Comparison of ENCODE assay signal across 9 mouse cellular contexts in the genomic region with DNA sequence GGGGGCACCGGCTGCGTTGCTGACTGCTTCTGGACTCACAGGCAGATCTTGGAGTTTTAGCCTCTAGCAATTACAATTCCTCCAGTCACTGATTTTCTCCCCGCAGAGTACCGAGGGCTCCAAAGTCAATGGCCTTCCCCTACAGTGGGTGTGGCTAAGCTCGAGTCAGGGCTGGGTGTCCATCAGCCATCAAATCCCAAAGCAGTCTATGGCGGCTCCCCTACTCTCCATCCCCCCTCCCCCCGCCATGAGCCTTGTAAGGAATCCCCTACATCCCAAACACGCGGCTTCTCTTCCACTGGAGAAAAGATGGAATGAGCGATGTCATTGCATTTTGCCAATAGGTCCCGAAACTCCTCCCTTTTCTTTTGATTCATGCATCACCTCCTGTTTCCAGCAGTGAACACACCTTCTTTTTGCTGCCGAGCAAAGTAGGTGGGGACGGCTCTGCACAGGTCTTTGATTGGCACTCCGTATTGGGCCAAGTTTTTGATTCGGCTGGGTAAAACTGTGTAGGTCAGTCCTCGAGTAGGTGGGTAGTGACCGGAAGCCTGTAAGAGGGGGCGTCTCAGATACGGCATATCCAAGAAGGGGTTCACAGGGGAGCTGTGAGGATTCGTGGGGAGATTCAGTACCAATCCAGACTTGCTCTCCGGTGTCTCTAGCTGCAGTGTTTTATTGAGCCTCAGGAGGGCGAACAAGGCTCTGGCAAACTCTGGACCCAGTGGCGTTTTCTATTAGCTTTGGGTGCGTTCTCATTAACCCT. TPM values are rescaled to one million over a fixed set of nuclear protein-coding genes. Genes with fewer than 3 reads are reported as not detected.
DNase-seq lines count a peak whose midpoint lies in the region; ATAC-seq and TF ChIP-seq lines count a peak whose summit lies in the region.
"Had no signal": no experiment of that assay in that cellular context is flagged by ENCODE, and none has a peak within 500 bp of the region (broad histone marks: within the 10 kb centered on the region; RNA-seq: fewer than 3 reads in every experiment).

No protein-coding gene starts in this region.

- ATAC-seq in forebrain, embryonic 13.5 days: peak; percentile 53; the same call in 1 of the 2 replicates
- ATAC-seq in kidney, postnatal 0 days (replicated peaks; ENCODE audit: low FRiP score, low read depth): no peak
- 0 out of 2 replicates have a peak, but pooled peaks have one; percentile 37 for ATAC-seq in stomach, embryonic 16.5 days (ENCODE audit: insufficient read depth, low FRiP score)
- no peak for ATAC-seq in erythroid progenitor cell, adult 5-6 weeks (replicated peaks; ENCODE audit: low FRiP score, poor library complexity, severe bottlenecking)

- no peak overlapping the region for H3K4me3 ChIP-seq in kidney, adult 2 months (ENCODE audit: insufficient read depth, low read depth, low read length)
- peak overlapping the region; percentile 29 for H3K4me3 ChIP-seq in forebrain, embryonic 13.5 days
- peak overlapping the region; percentile 17; the same call in 1 of the 2 replicates for H3K4me3 ChIP-seq in kidney, postnatal 0 days (replicated peaks; ENCODE audit: low read depth, low read length)
- H3K4me3 ChIP-seq in stomach, embryonic 16.5 days (replicated peaks; ENCODE audit: low read length): peak overlapping the region; percentile 40

- no peaks in the 10 kb centered on the region for H3K36me3 ChIP-seq in kidney, adult 2 months (ENCODE audit: control insufficient read depth, insufficient read depth, low read length)
- H3K36me3 ChIP-seq in forebrain, embryonic 13.5 days (ENCODE audit: poor library complexity, severe bottlenecking): no peaks in the 10 kb centered on the region
- H3K36me3 ChIP-seq in kidney, postnatal 0 days (ENCODE audit: insufficient read depth, low read length): no peaks in the 10 kb centered on the region
- H3K36me3 ChIP-seq in stomach, embryonic 16.5 days (ENCODE audit: control insufficient read depth, insufficient read depth, low read length): no peaks in the 10 kb centered on the region

- no peak overlapping the region for H3K27ac ChIP-seq in kidney, adult 2 months (ENCODE audit: insufficient read depth, low read depth, low read length)
- no peak overlapping the region for H3K27ac ChIP-seq in forebrain, embryonic 13.5 days
- no peak overlapping the region for H3K27ac ChIP-seq in kidney, postnatal 0 days
- no peak overlapping the region for H3K27ac ChIP-seq in stomach, embryonic 16.5 days (ENCODE audit: low read length)

- TF ChIP-seq POLR2A in kidney, adult 2 months (IDR thresholded peaks at IDR 0.05; ENCODE audit: low read depth, low read length): no peak

- peak; percentile 47 for TF ChIP-seq CTCF in kidney, adult 2 months (conservative IDR thresholded peaks at IDR 0.05; ENCODE audit: insufficient read depth, insufficient read length, low read depth, low read length)
- TF ChIP-seq CTCF in kidney, postnatal 0 days (IDR thresholded peaks at IDR 0.05; ENCODE audit: low read depth): peak; percentile 58

- no peaks in the 10 kb centered on the region for H3K9me3 ChIP-seq in forebrain, embryonic 13.5 days (replicated peaks)
- H3K9me3 ChIP-seq in kidney, postnatal 0 days (replicated peaks; ENCODE audit: low read length): no peaks in the 10 kb centered on the region
- H3K9me3 ChIP-seq in stomach, embryonic 16.5 days (replicated peaks; ENCODE audit: control insufficient read depth, low read length): no peaks in the 10 kb centered on the region

- H3K27me3 ChIP-seq in kidney, adult 2 months (replicated peaks; ENCODE audit: control insufficient read depth, insufficient read depth, low read length): no peaks in the 10 kb centered on the region; the same call in 1 of the 2 replicates
- H3K27me3 ChIP-seq in forebrain, embryonic 13.5 days: peaks cover 20% of the 10 kb centered on the region
- no peaks in the 10 kb centered on the region for H3K27me3 ChIP-seq in kidney, postnatal 0 days (ENCODE audit: insufficient read depth, low read length)
- H3K27me3 ChIP-seq in stomach, embryonic 16.5 days (ENCODE audit: control insufficient read depth, insufficient read depth, low read length): 0 out of 2 replicates have a peak, but pooled peaks cover 4% of the 10 kb centered on the region

- H3K4me2 ChIP-seq in forebrain, embryonic 13.5 days: peak overlapping the region; percentile 59
- H3K4me2 ChIP-seq in kidney, postnatal 0 days (ENCODE audit: low read length): peak overlapping the region; percentile 52
- peak overlapping the region; percentile 60 for H3K4me2 ChIP-seq in stomach, embryonic 16.5 days (ENCODE audit: low read depth, low read length)

- H3K9ac ChIP-seq in forebrain, embryonic 13.5 days: peak overlapping the region; percentile 31; the same call in 1 of the 2 replicates
- 0 out of 2 replicates have a peak overlapping the region, but pooled peaks have one; percentile 0 for H3K9ac ChIP-seq in kidney, postnatal 0 days (ENCODE audit: low read depth, low read length)
- peak overlapping the region; percentile 56 for H3K9ac ChIP-seq in stomach, embryonic 16.5 days (ENCODE audit: low read length)

- DNase-seq in kidney, adult 2 months: peak; percentile 19
- no peak for DNase-seq in kidney, adult 9 months
- peak; percentile 32 for DNase-seq in NIH3T3 (ENCODE audit: low read depth)
- DNase-seq in kidney, postnatal 0 days (ENCODE audit: low spot score): peak; percentile 69
- peak; percentile 61 for DNase-seq in lung, postnatal 36 days

- no peaks in the 10 kb centered on the region for H3K4me1 ChIP-seq in kidney, adult 2 months (ENCODE audit: control insufficient read depth, insufficient read depth, low read length)
- H3K4me1 ChIP-seq in forebrain, embryonic 13.5 days: peaks cover 4% of the 10 kb centered on the region; the same call in 1 of the 2 replicates
- H3K4me1 ChIP-seq in kidney, postnatal 0 days (replicated peaks; ENCODE audit: insufficient read depth, low read length): no peaks in the 10 kb centered on the region
- 0 out of 2 replicates have a peak, but pooled peaks cover 7% of the 10 kb centered on the region for H3K4me1 ChIP-seq in stomach, embryonic 16.5 days (ENCODE audit: control insufficient read depth, insufficient read depth, low read length)

- 14% methylated on average over 24 of the region's 24 CpGs for whole genome bisulfite sequencing in kidney, adult 2 months
- WGBS in forebrain, embryonic 13.5 days: 5% methylated on average over 24 of the region's 24 CpGs
- 11% methylated on average over 24 of the region's 24 CpGs for WGBS in kidney, postnatal 0 days
- 11% methylated on average over 24 of the region's 24 CpGs for WGBS in stomach, embryonic 16.5 days

RNA-seq across cellular contexts. Expression of a gene that starts 4.6 kb away (rescaled TPM):
- polyA plus RNA-seq in kidney, adult 2 months (2012; rRNA removed): 0.58 and 1.5 TPM in 2 replicates
- polyA plus RNA-seq in forebrain, embryonic 13.5 days (2015; fragmentation: Nextera tagmentation; extraction: Ambion mirVana): not detected in 2 replicates
- polyA plus RNA-seq in kidney, postnatal 0 days (2015; fragmentation: Nextera tagmentation; extraction: Ambion mirVana): 0.70 and 1.0 TPM in 2 replicates
- 8.3 and 14.5 TPM in 2 replicates for polyA plus RNA-seq in stomach, embryonic 16.5 days (2015; fragmentation: Nextera tagmentation; extraction: Ambion mirVana)
- not detected in 2 replicates for total RNA-seq in erythroid progenitor cell, adult 5-6 weeks (2015; ENCODE audit: low replicate concordance)
- not detected in 2 replicates for total RNA-seq in erythroid progenitor cell, adult 5-6 weeks (2017; ENCODE audit: low replicate concordance)

RNA-seq across cellular contexts. Expression of a gene that starts 11.0 kb away (rescaled TPM):
- polyA plus RNA-seq in kidney, adult 2 months (2012; rRNA removed): not detected in 2 replicates
- not detected in 2 replicates for polyA plus RNA-seq in forebrain, embryonic 13.5 days (2015; fragmentation: Nextera tagmentation; extraction: Ambion mirVana)
- not detected in 2 replicates for polyA plus RNA-seq in kidney, postnatal 0 days (2015; fragmentation: Nextera tagmentation; extraction: Ambion mirVana)
- polyA plus RNA-seq in stomach, embryonic 16.5 days (2015; fragmentation: Nextera tagmentation; extraction: Ambion mirVana): 9.3 and 29.6 TPM in 2 replicates
- not detected in 2 replicates for total RNA-seq in erythroid progenitor cell, adult 5-6 weeks (2015; ENCODE audit: low replicate concordance)
- not detected in 2 replicates for total RNA-seq in erythroid progenitor cell, adult 5-6 weeks (2017; ENCODE audit: low replicate concordance)
- total RNA-seq: layer of hippocampus, postnatal 14 days had no signal

RNA-seq across cellular contexts. Expression of a gene that starts 33.4 kb away (rescaled TPM):
- polyA plus RNA-seq in kidney, adult 2 months (2012; rRNA removed): 0.10 and 0.48 TPM in 2 replicates
- polyA plus RNA-seq in forebrain, embryonic 13.5 days (2015; fragmentation: Nextera tagmentation; extraction: Ambion mirVana): not detected in 2 replicates
- polyA plus RNA-seq in kidney, postnatal 0 days (2015; fragmentation: Nextera tagmentation; extraction: Ambion mirVana): not detected in 2 replicates
- 6.3 and 21.0 TPM in 2 replicates for polyA plus RNA-seq in stomach, embryonic 16.5 days (2015; fragmentation: Nextera tagmentation; extraction: Ambion mirVana)
- total RNA-seq in erythroid progenitor cell, adult 5-6 weeks (2015; ENCODE audit: low replicate concordance): not detected in 2 replicates
- total RNA-seq in erythroid progenitor cell, adult 5-6 weeks (2017; ENCODE audit: low replicate concordance): not detected in 2 replicates
- total RNA-seq: layer of hippocampus, postnatal 14 days had no signal

RNA-seq across cellular contexts. Expression of a gene that starts 44.7 kb away (rescaled TPM):
- polyA plus RNA-seq in kidney, adult 2 months (2012; rRNA removed): not detected in 2 replicates
- not detected in 2 replicates for polyA plus RNA-seq in forebrain, embryonic 13.5 days (2015; fragmentation: Nextera tagmentation; extraction: Ambion mirVana)
- polyA plus RNA-seq in kidney, postnatal 0 days (2015; fragmentation: Nextera tagmentation; extraction: Ambion mirVana): not detected in 2 replicates
- not detected in 2 replicates for polyA plus RNA-seq in stomach, embryonic 16.5 days (2015; fragmentation: Nextera tagmentation; extraction: Ambion mirVana)
- total RNA-seq in erythroid progenitor cell, adult 5-6 weeks (2015; ENCODE audit: low replicate concordance): not detected in 2 replicates
- total RNA-seq in erythroid progenitor cell, adult 5-6 weeks (2017; ENCODE audit: low replicate concordance): not detected in 2 replicates
- total RNA-seq: layer of hippocampus, postnatal 14 days had no signal

RNA-seq across cellular contexts. Expression of a gene that starts 48.5 kb away (rescaled TPM):
- polyA plus RNA-seq in kidney, adult 2 months (2012; rRNA removed): 2.0 and 2.5 TPM in 2 replicates
- polyA plus RNA-seq in forebrain, embryonic 13.5 days (2015; fragmentation: Nextera tagmentation; extraction: Ambion mirVana): 2.7 and 2.9 TPM in 2 replicates
- 5.0 and 5.2 TPM in 2 replicates for polyA plus RNA-seq in kidney, postnatal 0 days (2015; fragmentation: Nextera tagmentation; extraction: Ambion mirVana)
- polyA plus RNA-seq in stomach, embryonic 16.5 days (2015; fragmentation: Nextera tagmentation; extraction: Ambion mirVana): 7.8 and 8.0 TPM in 2 replicates
- total RNA-seq in erythroid progenitor cell, adult 5-6 weeks (2015; ENCODE audit: low replicate concordance): 1.7 and 5.0 TPM in 2 replicates
- 0.39 TPM in 1 of 2 replicates, not detected in the other for total RNA-seq in erythroid progenitor cell, adult 5-6 weeks (2017; ENCODE audit: low replicate concordance)

Comparison
In these comparisons a context has a peak if more than half of its experiments do, and no peak if none do; other contexts are left out.
1. ATAC-seq: peak in forebrain, embryonic 13.5 days (single experiment) and stomach, embryonic 16.5 days (single experiment); none in kidney, postnatal 0 days (single experiment) and erythroid progenitor cell, adult 5-6 weeks (single experiment).
2. H3K9ac ChIP-seq: peak in every context shown above with its lines; median percentile 56 in stomach, embryonic 16.5 days; 31 in forebrain, embryonic 13.5 days; 0 in kidney, postnatal 0 days.
3. Peak in every context shown above with its lines, with median percentiles within 50 percentile points of each other: H3K4me2 ChIP-seq.